Mouse (Mus musculus) urinary bladder, postnatal 36 days (tissue): ENCODE measurements at regions not wholly inside any gene's neighbourhood (a gene's known extent, or its start where the extent isn't known, plus 50 kb on each side); places are given as distances from the start of the nearest gene placed in this dataset.

ENCODE experiments used
- DNase-seq, 2 experiments: peaks; one replicate each; pipeline ENCODE4 v3.0.0; 2022; ENCODE audit warnings: low spot score in 2 of 2, mixed read lengths in 1 of 2

- no peak for DNase-seq
Observed at GRCm38 (mm10) chr2:75220775-75221359, 395.3 kb downstream of the Mtx2 start.

GRCm38 (mm10) chr2:75224443-75224842 is 398.8 kb downstream of the Mtx2 start:
- peak in 1 of 2 experiments; percentile 40 for DNase-seq

- no peak for DNase-seq
Observed at GRCm38 (mm10) chr2:75240976-75241375, 415.4 kb downstream of the Mtx2 start.

GRCm38 (mm10) chr2:75244311-75245033 is 414.6 kb upstream of the Hnrnpa3 start:
- DNase-seq: no peak

GRCm38 (mm10) chr2:75245256-75245655 is 413.8 kb upstream of the Hnrnpa3 start:
- DNase-seq: no peak

- DNase-seq: no peak
Observed at GRCm38 (mm10) chr2:75245662-75246061, 413.4 kb upstream of the Hnrnpa3 start.

- no peak for DNase-seq
Observed at GRCm38 (mm10) chr2:75246082-75246743, 412.8 kb upstream of the Hnrnpa3 start.

GRCm38 (mm10) chr2:75248251-75248650 is 410.8 kb upstream of the Hnrnpa3 start:
- DNase-seq: no peak

GRCm38 (mm10) chr2:75250507-75250906 is 408.6 kb upstream of the Hnrnpa3 start:
- DNase-seq: no peak

GRCm38 (mm10) chr2:75252829-75253228 is 406.2 kb upstream of the Hnrnpa3 start:
- no peak for DNase-seq

GRCm38 (mm10) chr2:75265218-75265617 is 393.8 kb upstream of the Hnrnpa3 start:
- no peak for DNase-seq

GRCm38 (mm10) chr2:75265739-75266699 is 393.0 kb upstream of the Hnrnpa3 start:
- DNase-seq: no peak

GRCm38 (mm10) chr2:75267949-75268348 is 391.1 kb upstream of the Hnrnpa3 start:
- DNase-seq: no peak

- no peak for DNase-seq
Observed at GRCm38 (mm10) chr2:75269446-75269845, 389.6 kb upstream of the Hnrnpa3 start.

- DNase-seq: no peak
Observed at GRCm38 (mm10) chr2:75270115-75270514, 388.9 kb upstream of the Hnrnpa3 start.

- no peak for DNase-seq
Observed at GRCm38 (mm10) chr2:75287900-75288299, 371.2 kb upstream of the Hnrnpa3 start.

GRCm38 (mm10) chr2:75291674-75292073 is 367.4 kb upstream of the Hnrnpa3 start:
- no peak for DNase-seq

- no peak for DNase-seq
Observed at GRCm38 (mm10) chr2:75306821-75307220, 352.2 kb upstream of the Hnrnpa3 start.

- no peak for DNase-seq
Observed at GRCm38 (mm10) chr2:75311191-75311590, 347.9 kb upstream of the Hnrnpa3 start.

- DNase-seq: peak in 1 of 2 experiments; percentile 10
Observed at GRCm38 (mm10) chr2:75312246-75312645, 346.8 kb upstream of the Hnrnpa3 start.

GRCm38 (mm10) chr2:75315341-75315740 is 343.7 kb upstream of the Hnrnpa3 start:
- no peak for DNase-seq

GRCm38 (mm10) chr2:75318190-75318589 is 340.9 kb upstream of the Hnrnpa3 start:
- DNase-seq: no peak
